Mouse (Mus musculus) midbrain, postnatal 0 days (tissue): Measurements from ENCODE around the gene Pde10a. TPM values are rescaled to one million over a fixed set of nuclear protein-coding genes. Genes with fewer than 3 reads are reported as not detected.

Experiments
- ATAC-seq: fragments of 200-750 bp; cut with Nextera tagmentation; 2 replicates; pipeline ENCODE4 v1.8.0; 2017; ENCODE audit warnings: moderate number of reproducible peaks, mild to moderate bottlenecking, moderate TSS enrichment, moderate library complexity; ENCODE audit not compliant: low FRiP score
- DNase-seq: peaks from one replicate; pipeline ENCODE4 v3.0.0-alpha.2; 2015; ENCODE audit warnings: low spot score
- H3K27ac ChIP-seq: fragments of 300-500 bp; sonication (generic); 2 replicates; pipeline ENCODE4 v1.5.1; 2014; ENCODE audit warnings: low read depth, mild to moderate bottlenecking, low read length, mixed read lengths
- H3K27me3 ChIP-seq: fragments of 300-500 bp; sonication (generic); 2 replicates; pipeline ENCODE4 v1.6.1; 2014; ENCODE audit warnings: low read length, control low read depth, mixed read lengths; ENCODE audit not compliant: insufficient read depth
- H3K36me3 ChIP-seq: fragments of 300-500 bp; sonication (generic); 2 replicates; pipeline ENCODE4 v1.6.1; 2014; ENCODE audit warnings: low read length, control low read depth, mixed read lengths; ENCODE audit not compliant: insufficient read depth
- H3K4me1 ChIP-seq: fragments of 300-500 bp; sonication (generic); 2 replicates; pipeline ENCODE4 v1.6.1; 2014; ENCODE audit warnings: mild to moderate bottlenecking, control low read depth, antibody characterized with exemption, low read length, mixed read lengths; ENCODE audit not compliant: insufficient read depth
- H3K4me2 ChIP-seq: fragments of 300-500 bp; sonication (generic); 2 replicates; pipeline ENCODE4 v1.6.1; 2014; ENCODE audit warnings: low read depth, mild to moderate bottlenecking, low read length, mixed read lengths; ENCODE audit not compliant: poor library complexity, severe bottlenecking
- H3K4me3 ChIP-seq: fragments of 300-500 bp; sonication (generic); 2 replicates; pipeline ENCODE4 v1.5.1; 2014; ENCODE audit warnings: low read depth, mild to moderate bottlenecking, low read length, moderate library complexity
- H3K9ac ChIP-seq: fragments of 300-500 bp; sonication (generic); replicated peaks from 2 replicates; pipeline ENCODE4 v1.6.1; 2014; ENCODE audit warnings: mild to moderate bottlenecking, low read length, moderate library complexity, mixed read lengths; ENCODE audit not compliant: poor library complexity, severe bottlenecking
- H3K9me3 ChIP-seq: fragments of 300-500 bp; sonication (generic); 2 replicates; pipeline ENCODE4 v1.6.1; 2016; ENCODE audit warnings: low read length, control low read depth
- CTCF ChIP-seq: IDR thresholded peaks from 2 replicates; pipeline ENCODE4 v1.5.1; 2016; ENCODE audit warnings: antibody characterized with exemption, mild to moderate bottlenecking
- WGBS: fragments of 180-500 bp; shearing (Covaris S2); extraction: QIAGEN DNeasy Blood & Tissue Kit; methylation state at CpG from one replicate; pipeline ENCODE4 v1.1.7; 2014; 5-methylcytosine and 5-hydroxymethylcytosine counted together
- polyA plus RNA-seq: library from polyadenylated mRNA; unstranded; fragments of >200 nt; fragmentation: Nextera tagmentation; extraction: Ambion mirVana; gene quantifications from 2 replicates; pipeline ENCODE4 v1.2.1, GENCODE M21; 2015
- total RNA-seq: library from RNA; depleted of rRNA; stranded (reverse); fragments of >200 nt; gene quantifications from 2 replicates; pipeline ENCODE4 v1.2.3, GENCODE M21; 2014

Gene Pde10a
- total and polyA plus RNA-seq, 2 experiments from 2014 or later: 8.6 to 40.3 TPM

DNA sequence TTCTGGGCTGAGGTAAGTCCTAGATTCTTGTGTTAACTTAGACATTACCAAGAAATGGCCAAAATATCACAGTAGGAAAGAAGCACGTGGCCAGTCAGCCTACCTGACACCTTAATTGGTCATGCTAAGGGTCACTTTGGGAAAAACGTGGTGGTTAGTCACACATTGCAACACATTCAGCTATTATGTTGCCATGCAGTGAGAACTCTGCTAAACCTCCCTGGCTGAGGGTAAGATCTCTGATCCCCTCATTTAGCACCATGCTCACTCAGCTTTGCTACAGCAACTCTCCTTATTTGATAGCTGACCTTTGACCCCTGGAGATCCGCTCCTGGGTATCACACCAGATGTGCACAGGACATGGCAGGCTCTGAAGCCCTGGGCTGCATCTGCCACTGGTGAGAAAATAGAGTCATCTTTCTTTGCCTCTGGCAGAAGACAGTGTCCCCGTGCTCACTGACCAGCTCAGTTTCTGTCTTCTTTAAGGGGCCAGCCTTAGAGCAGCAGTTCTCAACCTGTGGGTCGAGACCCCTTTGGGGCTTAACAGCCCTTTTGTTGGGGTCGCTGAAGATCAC lies 449.7 kb downstream of the Pde10a start:
- no peaks in the 10 kb centered on the region for H3K27me3 ChIP-seq
- no peak for ATAC-seq
- no peaks in the 10 kb centered on the region for H3K4me1 ChIP-seq
- no peak overlapping the region for H3K4me3 ChIP-seq
- H3K9ac ChIP-seq: no peak overlapping the region
- H3K36me3 ChIP-seq: peaks cover 23% of the 10 kb centered on the region
- WGBS: 25% methylated on average over 6 of the region's 6 CpGs
- H3K27ac ChIP-seq: no peak overlapping the region
- no peak overlapping the region for H3K4me2 ChIP-seq
- no peak for TF ChIP-seq CTCF
- no peak for DNase-seq
- H3K9me3 ChIP-seq: no peaks in the 10 kb centered on the region

DNA sequence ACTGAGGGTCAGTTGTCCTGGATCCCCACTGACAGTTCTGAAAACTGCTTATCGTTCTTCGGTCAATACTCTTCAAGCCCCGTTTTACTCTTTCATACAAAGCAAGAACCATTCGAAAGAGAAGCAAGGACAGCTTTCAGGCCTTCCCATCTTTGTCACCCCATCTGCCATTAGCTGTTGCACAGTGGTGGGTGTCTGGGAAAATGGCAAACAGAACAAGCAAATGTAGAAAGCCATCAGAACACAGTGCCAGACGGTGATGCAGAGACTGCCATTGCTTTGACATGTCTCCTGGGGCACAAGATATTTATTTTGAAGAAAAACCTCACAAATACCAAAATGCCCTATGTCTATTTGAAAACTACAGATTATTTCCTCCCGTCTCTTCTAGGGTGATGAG lies 451.6 kb downstream of the Pde10a start:
- no peak for TF ChIP-seq CTCF
- Histone ChIP-seq H3K9me3 (no peaks in the 10 kb centered on the region), H3K4me3 (no peak overlapping the region), H3K4me1 (no peaks in the 10 kb centered on the region), H3K36me3 (peaks cover 32% of the 10 kb centered on the region), H3K4me2 (no peak overlapping the region), H3K27me3 (no peaks in the 10 kb centered on the region), H3K9ac (no peak overlapping the region), H3K27ac (no peak overlapping the region)
- no peak for DNase-seq
- 85% methylated on average over 6 of the region's 6 CpGs for WGBS
- no peak for ATAC-seq

DNA sequence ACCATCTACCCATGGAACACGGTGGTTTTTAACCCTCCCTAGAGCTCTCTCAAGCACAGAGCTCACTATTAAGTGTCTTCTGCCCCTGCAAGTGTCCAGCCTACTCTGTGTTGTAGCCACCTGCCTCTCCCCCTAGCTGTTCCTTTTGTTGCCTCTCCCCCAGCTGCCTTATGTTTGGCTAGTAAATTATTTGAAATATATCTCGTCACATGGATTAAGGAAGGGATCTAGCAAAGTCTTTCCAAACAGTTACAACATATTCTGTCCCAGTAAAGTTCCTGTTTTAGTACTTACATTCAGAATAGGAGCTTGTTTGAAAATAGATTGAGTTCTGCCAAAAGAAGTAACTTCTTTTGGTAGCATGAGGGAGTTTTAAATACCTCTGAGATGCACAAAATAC lies 452.1 kb downstream of the Pde10a start:
- peaks cover 37% of the 10 kb centered on the region for H3K36me3 ChIP-seq
- ATAC-seq: no peak

DNA sequence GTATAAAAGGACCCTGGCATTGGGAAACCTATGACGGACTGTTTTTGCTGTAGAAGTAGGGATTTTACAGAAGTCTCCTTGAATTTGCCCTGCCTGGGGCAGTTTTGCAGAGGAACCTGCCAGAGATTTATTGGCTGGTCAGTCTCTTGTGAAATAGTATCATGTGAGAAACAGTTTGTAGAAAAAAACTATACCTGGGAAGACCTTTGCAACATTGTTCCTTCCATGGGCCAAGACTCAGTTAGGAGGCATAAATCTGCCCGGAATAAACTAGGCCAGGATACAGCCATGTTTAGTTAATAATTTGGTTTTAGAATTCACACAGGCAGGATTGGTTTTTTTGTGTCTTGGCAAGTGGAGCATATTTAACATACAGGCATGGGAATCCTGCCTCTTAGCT lies 458.4 kb downstream of the Pde10a start:
- H3K36me3 ChIP-seq: peaks cover 37% of the 10 kb centered on the region
- no peak for TF ChIP-seq CTCF
- H3K27me3 ChIP-seq: no peaks in the 10 kb centered on the region
- DNase-seq (no peak), ATAC-seq (no peak)
- H3K4me1 ChIP-seq: no peaks in the 10 kb centered on the region
- no peak overlapping the region for H3K9ac ChIP-seq
- no peak overlapping the region for H3K4me2 ChIP-seq
- no peak overlapping the region for H3K27ac ChIP-seq
- H3K9me3 ChIP-seq: no peaks in the 10 kb centered on the region
- H3K4me3 ChIP-seq: no peak overlapping the region
- 85% methylated on average over 2 of the region's 2 CpGs for WGBS

More for the DNA sequence above, 452.1 kb downstream of the Pde10a start:
- no peaks in the 10 kb centered on the region for H3K27me3 ChIP-seq
- no peak overlapping the region for H3K9ac ChIP-seq
- no peak overlapping the region for H3K4me3 ChIP-seq
- H3K27ac ChIP-seq: no peak overlapping the region
- TF ChIP-seq CTCF: no peak
- 87% methylated on average over 2 of the region's 2 CpGs for WGBS
- H3K4me2 ChIP-seq: no peak overlapping the region
- no peaks in the 10 kb centered on the region for H3K9me3 ChIP-seq
- no peaks in the 10 kb centered on the region for H3K4me1 ChIP-seq
- no peak for DNase-seq

DNA sequence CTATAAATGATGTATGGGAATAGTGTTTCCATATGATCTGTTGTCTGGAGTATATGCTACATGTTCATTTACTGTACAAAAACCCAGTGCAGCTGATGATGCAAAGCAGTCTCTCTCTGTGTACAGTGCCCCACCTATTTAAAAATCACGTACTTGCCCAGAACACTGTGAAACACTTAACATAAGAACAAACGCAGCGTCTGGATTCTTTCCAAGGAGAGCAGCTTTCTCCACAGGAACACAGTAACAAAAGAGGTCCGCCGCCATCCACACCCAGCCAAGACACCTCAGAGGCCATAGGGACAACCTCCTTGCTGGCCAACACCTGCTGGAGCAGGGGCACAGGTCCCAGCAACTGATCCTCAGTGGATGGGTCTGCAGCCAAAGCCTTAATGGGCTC lies 460.5 kb downstream of the Pde10a start:
- no peak for ATAC-seq
- no peaks in the 10 kb centered on the region for H3K9me3 ChIP-seq
- WGBS: 64% methylated on average over 5 of the region's 5 CpGs

DNA sequence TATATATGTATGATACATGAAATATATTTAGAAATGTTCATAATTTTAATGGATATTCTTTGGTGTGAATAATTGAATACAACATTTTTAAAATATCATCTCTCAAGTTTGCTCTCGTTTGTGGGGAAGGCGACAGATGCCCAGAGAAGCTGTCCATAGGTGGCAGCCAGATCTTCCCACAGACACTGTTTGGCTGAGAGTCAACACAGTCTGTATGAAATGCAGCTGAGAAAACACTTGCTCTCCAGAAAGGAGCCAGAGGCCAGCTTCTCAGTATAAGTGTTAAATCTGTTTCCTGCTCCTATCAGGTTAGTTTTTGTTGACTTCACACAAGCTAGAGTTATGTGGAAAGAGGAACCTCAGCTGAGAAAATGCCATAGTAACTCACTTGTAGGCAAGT lies 461.4 kb downstream of the Pde10a start:
- DNase-seq: peak; percentile 71
- Histone ChIP-seq H3K4me1 (no peaks in the 10 kb centered on the region), H3K27me3 (no peaks in the 10 kb centered on the region), H3K36me3 (peaks cover 15% of the 10 kb centered on the region), H3K27ac (no peak overlapping the region), H3K9ac (no peak overlapping the region), H3K9me3 (no peaks in the 10 kb centered on the region), H3K4me2 (no peak overlapping the region), H3K4me3 (no peak overlapping the region)
- 80% methylated on average over 2 of the region's 2 CpGs for WGBS
- TF ChIP-seq CTCF: no peak
- ATAC-seq: no peak

More for the DNA sequence above, 460.5 kb downstream of the Pde10a start:
- H3K36me3 ChIP-seq: peaks cover 21% of the 10 kb centered on the region
- H3K4me3 ChIP-seq: no peak overlapping the region
- H3K4me1 ChIP-seq: no peaks in the 10 kb centered on the region
- DNase-seq: peak; percentile 40
- H3K9ac ChIP-seq: no peak overlapping the region
- no peak overlapping the region; the same call in 1 of the 2 replicates for H3K27ac ChIP-seq
- TF ChIP-seq CTCF: no peak
- no peak overlapping the region for H3K4me2 ChIP-seq
- no peaks in the 10 kb centered on the region for H3K27me3 ChIP-seq
